Mouse (Mus musculus): ENCODE results near the gene Ybx1.

GRCm38 (mm10) chr4:119294415-119295133, at the start of gene Ybx1:
- TF ChIP-seq GATA1 (IDR thresholded peaks at IDR 0.05; ENCODE audit: borderline replicate concordance, low read length) (no peak), FLI1 (IDR thresholded peaks at IDR 0.05; ENCODE audit: low read length) (no peak)
